Mouse (Mus musculus): ENCODE measurements at regions not wholly inside any gene's neighbourhood (a gene's known extent, or its start where the extent isn't known, plus 50 kb on each side); places are given as distances from the start of the nearest gene placed in this dataset.

GRCm38 (mm10) chr19:33040991-33041390, 283.7 kb downstream of the Pten start:
- DNase-seq (ENCODE audit: low read depth in 2 of 2, low spot score in 2 of 2): no peak

GRCm38 (mm10) chr19:33042760-33043159, 285.5 kb downstream of the Pten start:
- no peak for DNase-seq (ENCODE audit: low read depth in 2 of 2, low spot score in 2 of 2)

DNA sequence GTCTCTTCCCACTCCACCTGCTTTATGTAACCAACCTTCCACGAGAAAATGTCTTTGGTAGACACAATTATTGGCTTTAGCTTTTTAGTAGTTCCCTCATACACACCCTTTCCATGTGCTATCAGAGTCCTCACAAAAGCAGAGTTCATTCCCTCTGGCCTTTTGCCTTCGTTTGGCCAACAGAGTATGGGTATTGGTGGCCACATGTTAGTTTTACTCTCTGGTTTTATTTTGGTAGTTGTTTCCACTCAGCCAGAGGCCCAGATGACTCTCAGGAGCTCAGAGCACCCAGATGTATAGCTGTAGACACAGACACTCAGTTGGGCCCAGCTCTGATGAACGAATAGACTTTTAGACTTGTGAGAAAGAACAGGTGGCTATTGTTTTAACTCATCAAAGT, 286.4 kb downstream of the Pten start:
- no peak for DNase-seq (ENCODE audit: low read depth in 2 of 2, low spot score in 2 of 2)

DNA sequence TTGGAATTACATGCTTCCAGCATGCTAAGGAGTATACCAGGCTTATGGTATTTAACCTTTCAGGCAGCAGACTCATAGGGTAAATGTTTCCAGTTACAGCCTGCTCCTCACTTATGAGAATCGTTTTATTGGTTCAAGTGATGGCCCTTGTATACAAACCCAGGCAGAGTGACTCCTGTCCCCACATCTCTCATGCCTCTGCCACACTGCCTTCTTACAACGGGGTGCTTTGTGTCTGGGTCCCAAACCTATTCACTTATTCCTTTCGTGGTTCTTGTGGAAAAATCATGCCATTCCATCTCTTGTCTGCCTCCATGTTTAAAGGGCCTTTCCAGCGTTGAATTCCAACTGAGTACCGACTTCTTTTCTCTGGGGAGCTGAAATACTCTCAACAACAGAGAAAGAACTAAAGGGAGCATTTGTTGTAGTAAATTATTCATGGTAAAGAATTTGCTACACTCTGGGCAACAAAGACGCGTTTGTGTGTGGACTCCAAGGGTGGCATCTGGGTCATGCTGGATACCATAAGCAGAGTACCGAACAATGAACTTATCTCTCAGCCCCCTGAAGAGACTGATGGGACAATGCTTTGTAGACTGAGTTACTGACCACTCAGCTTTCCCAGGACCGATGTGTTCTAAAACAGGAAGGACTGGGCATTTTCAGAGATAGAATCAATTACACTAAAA, 291.6 kb downstream of the Pten start:
- no peak for DNase-seq (ENCODE audit: low read depth in 2 of 2, low spot score in 2 of 2)

GRCm38 (mm10) chr19:33053199-33053867, 296.0 kb downstream of the Pten start:
- DNase-seq (ENCODE audit: low read depth in 2 of 2, low spot score in 2 of 2): peak in 1 of 2 experiments; percentile 8

- no peak for DNase-seq (ENCODE audit: low read depth in 2 of 2, low spot score in 2 of 2)
These were observed 299.1 kb downstream of the Pten start for GRCm38 (mm10) chr19:33056372-33056791.

GRCm38 (mm10) chr19:33061006-33061405, 303.7 kb downstream of the Pten start:
- no peak for DNase-seq (ENCODE audit: low read depth in 2 of 2, low spot score in 2 of 2)

DNA sequence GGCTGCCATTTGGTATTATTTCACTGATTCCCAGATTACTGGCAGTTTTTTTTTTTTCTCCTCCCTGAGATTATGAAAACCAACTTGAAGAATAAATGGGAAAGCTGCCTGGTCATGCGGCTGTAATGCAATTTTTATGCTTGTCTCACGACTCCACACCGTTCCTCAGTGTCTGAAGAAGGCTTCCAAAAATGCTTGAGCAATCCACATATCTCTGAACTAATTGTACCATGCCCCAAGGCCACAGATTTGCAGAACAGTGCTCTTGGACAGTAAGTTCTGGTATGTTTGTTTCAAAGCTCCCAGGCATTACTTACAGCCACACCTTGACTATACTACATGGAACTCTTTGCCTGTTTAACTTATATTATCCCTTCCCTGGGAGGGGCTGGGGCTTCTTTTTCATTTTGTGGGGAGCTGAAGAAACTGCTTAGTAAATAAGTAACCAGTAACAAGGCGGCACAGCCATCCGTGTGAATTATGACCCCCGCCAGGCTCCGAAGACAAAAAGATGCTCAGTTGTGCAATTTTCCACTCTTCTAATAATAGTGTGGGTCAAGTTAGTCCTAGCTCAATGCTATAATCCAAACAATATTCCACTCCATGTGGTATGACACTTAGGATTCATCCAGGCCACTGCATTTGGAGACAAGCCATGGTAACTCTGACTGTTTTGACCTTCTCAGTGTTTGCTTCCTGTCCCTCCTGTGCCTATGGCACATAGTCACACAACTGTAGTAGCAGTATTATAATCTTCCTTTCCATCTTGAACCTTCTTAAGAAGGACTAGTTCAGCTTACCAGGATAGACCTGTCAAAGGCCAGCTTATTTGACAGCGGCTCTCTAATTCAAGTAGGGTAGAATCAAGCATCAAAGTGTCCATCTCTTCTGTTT, 305.1 kb downstream of the Pten start:
- no peak for DNase-seq (ENCODE audit: low read depth in 2 of 2, low spot score in 2 of 2)

- no peak for DNase-seq (ENCODE audit: low read depth in 2 of 2, low spot score in 2 of 2)
These were observed 308.2 kb downstream of the Pten start for GRCm38 (mm10) chr19:33065274-33066200.

DNA sequence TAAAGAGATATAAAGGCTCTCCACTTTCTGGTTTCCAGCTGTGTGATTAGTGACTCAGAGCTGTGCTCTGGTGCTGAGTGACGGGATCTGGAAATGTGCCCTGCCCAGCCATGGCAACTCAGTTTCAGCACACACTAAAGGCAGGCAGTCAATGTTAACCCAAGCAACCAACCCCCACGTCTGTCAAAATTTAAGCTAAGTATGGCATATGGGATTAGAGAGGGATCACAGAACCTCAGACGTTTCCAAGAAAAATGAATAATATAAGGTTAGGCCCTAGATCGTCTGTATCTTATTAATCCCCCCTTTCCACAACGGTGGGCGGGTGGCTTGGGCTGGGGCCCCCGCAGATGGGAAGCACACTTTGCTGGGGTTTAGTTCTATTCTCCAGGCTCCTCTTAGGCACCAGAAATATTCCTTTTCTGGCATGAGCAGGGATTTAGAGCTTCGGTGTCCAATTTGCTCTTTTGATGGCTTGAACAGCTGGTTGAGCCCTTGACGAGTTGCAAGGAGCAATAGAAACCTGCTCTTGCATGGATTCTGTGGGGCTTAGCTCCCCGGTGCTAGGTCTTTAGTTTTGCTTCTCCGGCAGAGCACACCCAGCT, 311.2 kb downstream of the Pten start:
- DNase-seq (ENCODE audit: low read depth in 2 of 2, low spot score in 2 of 2): no peak

DNA sequence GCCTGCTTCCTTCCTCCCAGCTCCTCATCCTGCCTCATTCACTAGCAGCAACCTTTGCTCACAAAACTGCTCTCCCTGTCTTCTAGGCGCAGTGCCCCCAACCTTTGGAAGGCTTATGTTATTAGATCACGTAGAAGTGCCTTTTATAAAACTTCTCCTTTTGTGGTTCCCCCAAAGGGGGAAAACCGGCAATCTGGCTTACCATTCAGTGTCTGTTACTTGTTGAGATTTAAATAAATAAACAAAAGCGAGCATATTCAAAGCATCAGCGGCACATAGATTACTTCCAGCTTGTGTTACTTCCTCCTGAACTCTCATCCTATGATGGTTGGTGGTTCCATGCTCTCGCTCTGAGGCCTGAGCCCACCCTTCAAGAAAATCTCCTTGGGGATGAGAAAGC, 312.5 kb downstream of the Pten start:
- DNase-seq (ENCODE audit: low read depth in 2 of 2, low spot score in 2 of 2): no peak

DNA sequence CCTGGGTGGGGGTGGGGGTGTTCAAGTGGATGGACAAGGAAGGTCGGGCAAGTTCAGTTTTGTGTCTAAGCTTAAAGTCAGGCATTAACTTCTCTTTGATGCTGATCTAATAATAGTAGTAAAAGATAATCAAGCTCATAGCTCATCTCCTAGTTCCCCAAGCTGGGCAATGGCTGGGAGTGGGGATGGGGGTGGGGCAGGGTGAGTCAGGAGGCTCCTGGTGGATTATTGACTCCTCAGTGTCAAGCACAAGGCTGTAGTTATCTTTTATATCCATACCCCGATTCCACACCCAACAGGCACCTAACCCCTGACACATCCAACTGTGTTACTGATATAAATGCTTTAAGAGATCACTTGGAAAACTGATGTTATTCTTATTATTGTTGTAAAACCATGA, 315.0 kb downstream of the Pten start:
- no peak for DNase-seq (ENCODE audit: low read depth in 2 of 2, low spot score in 2 of 2)

DNA sequence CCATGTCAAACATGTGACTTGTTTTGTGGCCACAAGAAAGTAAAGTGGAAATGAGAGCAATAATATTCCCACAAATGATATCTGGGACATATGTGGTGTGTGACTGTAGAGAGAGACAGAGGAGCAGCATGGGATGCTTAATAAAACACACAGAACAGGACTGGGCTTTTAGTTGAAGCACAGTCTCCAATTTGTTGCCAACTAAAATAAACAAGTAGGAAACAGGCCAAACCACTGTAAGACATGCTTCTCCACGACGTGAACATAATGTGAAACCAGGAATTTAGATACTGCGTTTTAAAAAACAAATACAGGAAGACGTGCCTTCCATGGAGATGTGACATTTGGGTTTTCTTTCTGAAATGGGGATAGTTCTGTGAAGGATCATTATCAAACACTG, 317.2 kb downstream of the Rnls start:
- DNase-seq (ENCODE audit: low read depth in 2 of 2, low spot score in 2 of 2): no peak

GRCm38 (mm10) chr19:33078681-33079360, 313.3 kb downstream of the Rnls start:
- no peak for DNase-seq (ENCODE audit: low read depth in 2 of 2, low spot score in 2 of 2)

- DNase-seq (ENCODE audit: low read depth in 2 of 2, low spot score in 2 of 2): no peak
These were observed 312.1 kb downstream of the Rnls start for GRCm38 (mm10) chr19:33079959-33080358.

GRCm38 (mm10) chr19:33081493-33081892, 310.6 kb downstream of the Rnls start:
- DNase-seq (ENCODE audit: low read depth in 2 of 2, low spot score in 2 of 2): peak; percentile 16 to 45

- no peak for DNase-seq (ENCODE audit: low read depth in 2 of 2, low spot score in 2 of 2)
These were observed 308.7 kb downstream of the Rnls start for GRCm38 (mm10) chr19:33083371-33083770.

DNA sequence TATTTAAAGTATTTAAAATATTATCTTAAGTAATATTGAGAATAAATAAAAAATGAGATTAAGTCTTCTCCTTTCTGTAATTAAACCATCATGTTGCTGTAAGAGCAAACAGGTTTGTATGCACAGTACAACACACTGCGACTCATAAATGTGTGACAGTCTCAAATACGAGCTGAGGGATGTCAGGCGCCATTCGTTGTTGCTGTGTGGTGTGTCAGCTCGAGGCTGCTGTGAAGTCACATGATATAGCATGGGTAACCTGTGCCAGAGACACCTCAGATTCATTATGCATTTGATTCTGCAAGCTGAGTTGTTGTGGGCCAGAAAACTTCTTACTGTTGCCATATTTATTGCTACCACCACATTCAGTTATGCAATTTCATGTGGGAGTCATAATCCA, 307.4 kb downstream of the Rnls start:
- DNase-seq (ENCODE audit: low read depth in 2 of 2, low spot score in 2 of 2): no peak

All from CD8-positive naive resting alpha-beta T cell, adult 2 months (primary cell).